Mouse (Mus musculus) thymus, adult 2 months (tissue): ENCODE results near the gene Vmn2r51. TPM values are rescaled to one million over a fixed set of nuclear protein-coding genes. Genes with fewer than 3 reads are reported as not detected.
"Not testable (repeated sequence)": the region's sequence is repeated elsewhere in the genome, so short reads cannot be mapped to it uniquely, and the experiment has no call there.

ENCODE experiments used
- DNase-seq: peaks from one replicate; pipeline ENCODE4 v3.0.0; 2021
- H3K27ac ChIP-seq: fragments of 200-500 bp; 2 replicates; pipeline ENCODE4 v1.5.1; 2012; ENCODE audit warnings: low read length, control low read depth; ENCODE audit not compliant: control insufficient read depth, insufficient read depth
- H3K27me3 ChIP-seq: fragments of 200-500 bp; 2 replicates; pipeline ENCODE4 v1.6.1; 2012; ENCODE audit warnings: mild to moderate bottlenecking, low read length, moderate library complexity, mixed read lengths; ENCODE audit not compliant: control insufficient read depth, insufficient read depth
- H3K36me3 ChIP-seq: fragments of 200-500 bp; 2 replicates; pipeline ENCODE4 v1.6.1; 2012; ENCODE audit warnings: mild to moderate bottlenecking, low read length, moderate library complexity; ENCODE audit not compliant: control insufficient read depth, insufficient read depth
- H3K4me1 ChIP-seq: fragments of 200-500 bp; replicated peaks from 2 replicates; pipeline ENCODE4 v1.6.1; 2012; ENCODE audit warnings: low read length; ENCODE audit not compliant: control insufficient read depth, insufficient read depth
- H3K4me3 ChIP-seq: fragments of 200-500 bp; 2 replicates; pipeline ENCODE4 v1.5.1; 2012; ENCODE audit warnings: mild to moderate bottlenecking, low read length, control low read depth, moderate library complexity; ENCODE audit not compliant: control insufficient read depth, insufficient read depth
- WGBS: fragments of 180-500 bp; shearing (Covaris S2); methylation state at CpG from one replicate; pipeline ENCODE4 v1.1.7; 2018; 5-methylcytosine and 5-hydroxymethylcytosine counted together
- polyA plus RNA-seq: library from polyadenylated mRNA; depleted of rRNA; stranded (reverse); fragments of >200 nt; gene quantifications from 2 replicates; pipeline ENCODE4 v1.2.3, GENCODE M21; 2012; rRNA removed

Gene Vmn2r51
- polyA plus RNA-seq, result not detected in 2 replicates

DNA sequence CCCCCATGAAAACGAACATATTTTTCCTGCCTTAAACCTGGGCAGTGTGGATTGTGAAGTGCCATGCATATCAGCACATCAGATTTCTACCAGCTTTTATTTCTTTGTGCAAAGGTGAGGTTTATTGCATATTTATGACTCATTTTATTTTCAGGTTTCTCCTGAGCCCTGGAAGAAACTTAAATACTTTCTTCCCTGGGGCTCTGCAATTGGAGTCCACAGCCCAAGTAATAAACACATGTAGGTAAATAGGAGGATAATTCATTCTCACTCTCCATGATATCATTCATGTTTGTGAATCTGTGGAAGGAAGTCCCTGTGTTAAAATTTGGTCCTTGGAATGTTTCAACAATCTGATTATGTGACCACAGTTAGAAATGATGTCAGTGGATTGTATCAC lies at the start of gene Vmn2r51:
Gene Vmn2r51, minus strand, starts transcription at position 101 of the 400 bp plus-strand sequence.
- not testable (repeated sequence) for H3K4me3 ChIP-seq, H3K27ac ChIP-seq, H3K4me1 ChIP-seq, DNase-seq, H3K36me3 ChIP-seq, H3K27me3 ChIP-seq
- 64% methylated on average over 1 of the region's 1 CpGs for WGBS

DNA sequence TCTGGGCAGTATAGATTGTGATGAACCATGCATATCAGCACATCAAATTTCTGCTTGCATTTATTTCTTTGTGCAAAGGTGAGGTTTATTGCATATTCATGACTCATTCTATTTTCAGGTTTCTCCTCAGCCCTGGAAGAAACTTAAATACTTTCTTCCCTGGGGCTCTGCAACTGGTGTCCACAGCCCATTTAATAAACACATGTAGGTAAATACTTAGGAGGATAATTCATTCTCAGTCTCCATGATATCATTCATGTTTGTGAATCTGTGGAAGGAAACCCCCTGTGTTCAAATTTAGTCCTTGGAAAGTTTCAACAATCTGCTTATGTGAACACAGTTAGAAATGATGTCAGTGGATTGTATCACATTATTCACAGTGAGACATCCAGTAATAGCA lies 52.3 kb downstream of the Vmn2r51 start, which contains the start of gene Vmn2r50:
Gene Vmn2r50, minus strand, starts transcription at position 101 of the 400 bp plus-strand sequence.
- DNase-seq, H3K4me1 ChIP-seq, H3K36me3 ChIP-seq, H3K27ac ChIP-seq, H3K4me3 ChIP-seq, H3K27me3 ChIP-seq: not testable (repeated sequence)

Other genes starting within 250 kb of the Vmn2r51 start
- gene Vmn2r48, start 152.2 kb downstream of the Vmn2r51 start, polyA plus RNA-seq, result not detected in 2 replicates
- not detected in 2 replicates for gene Vmn2r49, start 113.5 kb downstream of the Vmn2r51 start, polyA plus RNA-seq
- gene Vmn2r50, start 52.4 kb downstream of the Vmn2r51 start, polyA plus RNA-seq, result not detected in 2 replicates
- not detected in 2 replicates for gene Vmn2r52, start 70.8 kb upstream of the Vmn2r51 start, polyA plus RNA-seq
- gene Vmn1r66, start 172.3 kb upstream of the Vmn2r51 start, polyA plus RNA-seq, result not detected in 2 replicates